Mouse (Mus musculus) midbrain, postnatal 0 days (tissue): ENCODE measurements at regions not wholly inside any gene's neighbourhood (a gene's known extent, or its start where the extent isn't known, plus 50 kb on each side); places are given as distances from the start of the nearest gene placed in this dataset.

Experiments used
- ATAC-seq: fragments of 200-750 bp; cut with Nextera tagmentation; 2 replicates; pipeline ENCODE4 v1.8.0; 2017; ENCODE audit warnings: moderate number of reproducible peaks, mild to moderate bottlenecking, moderate TSS enrichment, moderate library complexity; ENCODE audit not compliant: low FRiP score
- DNase-seq: peaks from one replicate; pipeline ENCODE4 v3.0.0-alpha.2; 2015; ENCODE audit warnings: low spot score
- H3K27ac ChIP-seq: fragments of 300-500 bp; sonication (generic); 2 replicates; pipeline ENCODE4 v1.5.1; 2014; ENCODE audit warnings: low read depth, mild to moderate bottlenecking, low read length, mixed read lengths
- H3K27me3 ChIP-seq: fragments of 300-500 bp; sonication (generic); 2 replicates; pipeline ENCODE4 v1.6.1; 2014; ENCODE audit warnings: low read length, control low read depth, mixed read lengths; ENCODE audit not compliant: insufficient read depth
- H3K36me3 ChIP-seq: fragments of 300-500 bp; sonication (generic); 2 replicates; pipeline ENCODE4 v1.6.1; 2014; ENCODE audit warnings: low read length, control low read depth, mixed read lengths; ENCODE audit not compliant: insufficient read depth
- H3K4me1 ChIP-seq: fragments of 300-500 bp; sonication (generic); 2 replicates; pipeline ENCODE4 v1.6.1; 2014; ENCODE audit warnings: mild to moderate bottlenecking, control low read depth, antibody characterized with exemption, low read length, mixed read lengths; ENCODE audit not compliant: insufficient read depth
- H3K4me2 ChIP-seq: fragments of 300-500 bp; sonication (generic); 2 replicates; pipeline ENCODE4 v1.6.1; 2014; ENCODE audit warnings: low read depth, mild to moderate bottlenecking, low read length, mixed read lengths; ENCODE audit not compliant: poor library complexity, severe bottlenecking
- H3K4me3 ChIP-seq: fragments of 300-500 bp; sonication (generic); 2 replicates; pipeline ENCODE4 v1.5.1; 2014; ENCODE audit warnings: low read depth, mild to moderate bottlenecking, low read length, moderate library complexity
- H3K9ac ChIP-seq: fragments of 300-500 bp; sonication (generic); replicated peaks from 2 replicates; pipeline ENCODE4 v1.6.1; 2014; ENCODE audit warnings: mild to moderate bottlenecking, low read length, moderate library complexity, mixed read lengths; ENCODE audit not compliant: poor library complexity, severe bottlenecking
- H3K9me3 ChIP-seq: fragments of 300-500 bp; sonication (generic); 2 replicates; pipeline ENCODE4 v1.6.1; 2016; ENCODE audit warnings: low read length, control low read depth
- CTCF ChIP-seq: IDR thresholded peaks from 2 replicates; pipeline ENCODE4 v1.5.1; 2016; ENCODE audit warnings: antibody characterized with exemption, mild to moderate bottlenecking
- WGBS: fragments of 180-500 bp; shearing (Covaris S2); extraction: QIAGEN DNeasy Blood & Tissue Kit; methylation state at CpG from one replicate; pipeline ENCODE4 v1.1.7; 2014; 5-methylcytosine and 5-hydroxymethylcytosine counted together

DNA sequence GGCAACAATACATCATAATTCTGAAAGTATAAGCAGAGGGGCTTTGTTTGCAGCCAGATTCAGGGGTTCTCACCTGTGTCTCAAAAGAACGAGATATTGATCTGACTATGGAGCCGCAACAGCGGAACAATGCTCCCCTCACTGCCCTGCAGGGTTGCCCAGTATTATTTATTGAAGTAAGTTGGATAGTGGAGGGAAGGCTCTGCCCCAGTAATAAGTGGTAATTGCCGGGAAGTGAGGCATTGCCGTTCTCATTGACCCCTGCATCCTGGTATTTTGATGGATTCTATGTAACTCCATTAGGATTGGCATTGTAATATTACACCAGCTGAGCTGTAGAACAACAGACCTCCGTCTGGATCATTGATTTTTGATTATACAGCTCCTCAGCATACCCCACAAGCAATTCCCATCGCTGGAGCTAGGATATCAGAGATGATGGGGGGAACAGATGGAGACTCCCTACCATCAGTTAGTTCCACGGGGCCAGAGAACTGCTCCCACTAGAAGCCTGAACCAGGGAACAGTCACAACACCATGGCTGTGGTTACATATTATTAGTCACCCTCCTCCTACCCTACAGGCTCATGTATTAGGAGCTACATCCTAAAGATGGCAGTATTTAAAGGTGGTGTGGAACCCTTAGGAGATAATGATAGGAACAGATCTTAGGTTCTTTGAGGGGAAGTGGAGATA lies 572.0 kb upstream of the Sall1 start:
- ATAC-seq (no peak), DNase-seq (no peak)
- WGBS = 75% methylated on average over 8 of the region's 8 CpGs
- Histone ChIP-seq H3K27me3 (no peaks in the 10 kb centered on the region), H3K4me1 (no peaks in the 10 kb centered on the region), H3K4me2 (no peak overlapping the region), H3K9ac (no peak overlapping the region), H3K9me3 (no peaks in the 10 kb centered on the region; the same call in 1 of the 2 replicates), H3K36me3 (no peaks in the 10 kb centered on the region), H3K4me3 (no peak overlapping the region), H3K27ac (no peak overlapping the region)
- TF ChIP-seq CTCF = no peak

DNA sequence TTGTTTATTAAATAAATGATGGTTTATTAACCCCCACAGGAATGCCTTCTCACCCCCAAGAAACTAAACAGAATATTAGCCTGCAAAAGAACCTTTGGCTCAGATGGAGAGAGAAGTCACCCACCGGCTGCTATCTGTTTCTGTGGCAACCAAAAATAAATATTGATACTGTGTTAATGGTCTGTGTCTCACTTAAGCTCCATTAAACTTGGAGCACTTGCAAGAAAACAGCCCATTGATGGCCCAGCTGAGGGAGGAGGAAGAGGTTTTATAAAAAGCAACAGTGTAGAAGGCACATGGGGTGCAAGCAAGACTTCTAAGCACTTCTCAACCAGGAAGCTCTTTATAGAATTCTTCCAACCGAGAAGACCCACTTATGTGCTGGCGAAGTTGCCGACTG lies 565.1 kb upstream of the Sall1 start:
- Histone ChIP-seq H3K4me2 (no peak overlapping the region), H3K27ac (no peak overlapping the region), H3K4me1 (no peaks in the 10 kb centered on the region), H3K4me3 (no peak overlapping the region), H3K27me3 (no peaks in the 10 kb centered on the region), H3K9me3 (no peaks in the 10 kb centered on the region; the same call in 1 of the 2 replicates), H3K9ac (no peak overlapping the region), H3K36me3 (no peaks in the 10 kb centered on the region)
- DNase-seq = no peak
- no peak for ATAC-seq
- 57% methylated on average over 4 of the region's 4 CpGs for WGBS
- TF ChIP-seq CTCF = no peak

DNA sequence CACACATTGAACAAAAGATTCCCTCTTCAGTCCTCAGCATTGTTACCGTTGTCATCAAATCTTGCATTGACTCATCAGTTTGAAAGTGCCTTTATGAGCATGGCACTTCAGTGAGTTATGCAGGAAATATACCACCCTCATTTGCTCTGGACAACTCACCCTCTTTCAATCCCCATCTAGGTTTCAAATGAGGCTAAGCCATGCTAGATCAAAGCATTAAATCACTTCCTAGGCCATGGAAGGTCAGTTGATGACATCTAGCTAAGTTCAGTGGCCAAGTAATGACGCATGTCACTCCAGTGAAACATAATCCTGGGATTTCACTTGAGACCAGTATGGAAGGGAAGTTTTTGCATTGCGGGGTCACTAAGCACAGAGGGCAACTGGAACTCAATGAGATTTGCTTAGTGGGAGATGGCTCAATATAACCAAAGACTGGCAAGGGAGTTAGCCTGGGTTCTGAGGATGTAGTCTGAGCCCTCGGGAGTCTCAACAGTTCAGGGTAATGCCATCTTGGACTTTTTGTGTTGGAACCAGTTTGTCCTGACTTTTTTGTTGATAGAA lies 562.0 kb upstream of the Sall1 start:
- Histone ChIP-seq H3K27me3 (no peaks in the 10 kb centered on the region), H3K9me3 (no peaks in the 10 kb centered on the region), H3K9ac (no peak overlapping the region), H3K4me1 (no peaks in the 10 kb centered on the region), H3K4me3 (no peak overlapping the region), H3K27ac (no peak overlapping the region), H3K36me3 (no peaks in the 10 kb centered on the region), H3K4me2 (no peak overlapping the region)
- ATAC-seq (no peak), DNase-seq (no peak)
- TF ChIP-seq CTCF = no peak
- WGBS = 89% methylated on average over 4 of the region's 4 CpGs

DNA sequence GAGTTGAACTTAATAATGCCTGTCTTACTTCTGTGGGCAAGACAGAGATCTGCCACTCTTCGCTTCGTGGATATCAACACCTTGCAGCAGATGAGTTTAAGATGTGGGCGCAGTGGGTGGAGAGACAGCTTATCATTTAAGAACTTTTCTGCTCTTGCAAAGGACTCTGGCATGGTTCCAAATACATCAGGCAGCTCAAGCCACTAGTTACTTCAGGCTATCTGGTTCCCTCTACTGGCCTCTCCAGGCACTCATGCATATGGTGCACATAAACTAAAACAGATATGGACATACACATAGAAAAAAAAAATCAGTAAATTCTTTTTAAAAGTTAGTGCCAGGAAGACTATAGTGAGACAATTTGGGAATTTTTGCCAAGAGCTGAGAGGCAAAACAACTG lies 560.5 kb upstream of the Sall1 start:
- Histone ChIP-seq H3K36me3 (no peaks in the 10 kb centered on the region), H3K4me3 (no peak overlapping the region), H3K27me3 (no peaks in the 10 kb centered on the region), H3K4me1 (no peaks in the 10 kb centered on the region), H3K9ac (no peak overlapping the region), H3K4me2 (no peak overlapping the region), H3K9me3 (no peaks in the 10 kb centered on the region), H3K27ac (no peak overlapping the region)
- TF ChIP-seq CTCF = 0 out of 2 replicates have a peak, but pooled peaks have one; percentile 15
- 97% methylated on average over 3 of the region's 3 CpGs for WGBS
- DNase-seq = no peak
- ATAC-seq = no peak

DNA sequence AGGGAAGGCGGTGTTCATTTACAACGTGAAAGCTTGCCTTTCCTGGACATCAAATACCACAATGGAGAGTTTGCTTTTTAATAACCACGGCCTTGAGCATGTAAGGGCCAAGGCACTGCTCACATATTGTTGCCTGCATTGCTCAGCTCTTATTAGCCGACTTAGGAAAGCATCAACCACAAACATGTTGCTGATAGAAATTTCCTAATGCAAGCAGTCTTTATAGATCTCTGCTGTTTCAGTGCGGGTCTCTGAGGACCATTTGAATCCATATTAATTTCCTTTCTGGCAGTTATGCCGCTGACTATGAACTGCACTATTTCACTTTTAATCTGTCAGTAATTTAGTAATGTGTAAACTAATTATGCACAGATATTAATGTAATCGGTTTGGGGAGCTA lies 552.4 kb upstream of the Sall1 start:
- ATAC-seq = no peak
- no peak for TF ChIP-seq CTCF

DNA sequence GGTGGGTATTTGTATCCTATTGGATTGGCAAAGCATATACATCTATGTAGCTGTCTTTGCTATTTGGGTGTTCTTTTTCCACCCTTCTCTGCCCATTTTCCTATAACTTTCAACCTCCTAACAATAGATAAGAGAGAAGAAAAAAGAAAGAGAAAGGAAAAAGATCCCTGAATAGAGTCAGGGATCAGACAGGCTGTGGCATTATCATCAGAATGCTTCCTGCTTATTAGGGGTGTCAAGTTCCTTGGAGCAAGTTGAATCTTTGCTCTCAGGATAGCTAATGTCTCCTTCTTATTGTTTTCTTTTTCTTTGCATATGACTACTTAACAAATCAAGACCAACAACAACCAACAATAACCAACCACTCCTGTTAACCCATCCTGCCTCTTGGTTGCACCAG lies 539.1 kb upstream of the Sall1 start:
- no peak for DNase-seq
- no peak for TF ChIP-seq CTCF
- H3K4me1 ChIP-seq = no peaks in the 10 kb centered on the region
- no peak overlapping the region for H3K27ac ChIP-seq
- H3K4me3 ChIP-seq = no peak overlapping the region
- H3K27me3 ChIP-seq = no peaks in the 10 kb centered on the region
- H3K36me3 ChIP-seq = no peaks in the 10 kb centered on the region
- no peak overlapping the region for H3K4me2 ChIP-seq
- H3K9me3 ChIP-seq = no peaks in the 10 kb centered on the region
- ATAC-seq = no peak
- H3K9ac ChIP-seq = no peak overlapping the region

More for the DNA sequence above, 552.4 kb upstream of the Sall1 start:
- 67% methylated on average over 7 of the region's 7 CpGs for WGBS
- Histone ChIP-seq H3K4me3 (no peak overlapping the region), H3K4me2 (no peak overlapping the region), H3K27me3 (no peaks in the 10 kb centered on the region), H3K36me3 (no peaks in the 10 kb centered on the region), H3K9me3 (no peaks in the 10 kb centered on the region), H3K4me1 (no peaks in the 10 kb centered on the region), H3K27ac (no peak overlapping the region), H3K9ac (no peak overlapping the region)
- peak; percentile 5 for DNase-seq
